Mouse (Mus musculus) kidney, embryonic 15.5 days (tissue): ENCODE data around the gene Elk3. TPM values are rescaled to one million over a fixed set of nuclear protein-coding genes. Genes with fewer than 3 reads are reported as not detected.

ENCODE experiments used
- ATAC-seq: fragments of 200-750 bp; cut with Nextera tagmentation; replicated peaks from 2 replicates; pipeline ENCODE4 v1.8.0; 2017; ENCODE audit warnings: moderate TSS enrichment; ENCODE audit not compliant: low FRiP score
- H3K27ac ChIP-seq: fragments of 300-500 bp; sonication (generic); 2 replicates; pipeline ENCODE4 v1.5.1; 2015; ENCODE audit warnings: mild to moderate bottlenecking, inconsistent platforms
- H3K27me3 ChIP-seq: fragments of 300-500 bp; sonication (generic); 2 replicates; pipeline ENCODE4 v1.6.1; 2015; ENCODE audit warnings: inconsistent platforms
- H3K36me3 ChIP-seq: fragments of 300-500 bp; sonication (generic); 2 replicates; pipeline ENCODE4 v1.6.1; 2015; ENCODE audit warnings: inconsistent platforms
- H3K4me1 ChIP-seq: fragments of 300-500 bp; sonication (generic); 2 replicates; pipeline ENCODE4 v1.6.1; 2015; ENCODE audit warnings: inconsistent platforms
- H3K4me2 ChIP-seq: fragments of 300-500 bp; sonication (generic); 2 replicates; pipeline ENCODE4 v1.6.1; 2015; ENCODE audit warnings: moderate library complexity, mild to moderate bottlenecking, inconsistent platforms
- H3K4me3 ChIP-seq: fragments of 300-500 bp; sonication (generic); replicated peaks from 2 replicates; pipeline ENCODE4 v1.5.1; 2015; ENCODE audit warnings: mild to moderate bottlenecking, inconsistent platforms
- H3K9ac ChIP-seq: fragments of 300-500 bp; sonication (generic); 2 replicates; pipeline ENCODE4 v1.6.1; 2015; ENCODE audit warnings: mild to moderate bottlenecking, inconsistent platforms
- H3K9me3 ChIP-seq: fragments of 300-500 bp; sonication (generic); replicated peaks from 2 replicates; pipeline ENCODE4 v1.6.1; 2016; ENCODE audit warnings: inconsistent platforms
- WGBS: fragments of 180-500 bp; shearing (Covaris S2); methylation state at CpG from one replicate; pipeline ENCODE4 v1.1.7; 2015; ENCODE audit warnings: mixed read lengths; 5-methylcytosine and 5-hydroxymethylcytosine counted together
- polyA plus RNA-seq: library from polyadenylated mRNA; unstranded; fragments of >200 nt; fragmentation: Nextera tagmentation; extraction: Ambion mirVana; gene quantifications from 2 replicates; pipeline ENCODE4 v1.2.1, GENCODE M21; 2015

Elk3 gene
- polyA plus RNA-seq, 1 experiment from 2014 or later: 41.9 TPM

GRCm38 (mm10) chr10:93246185-93246920, 64.6 kb downstream of the Elk3 start:
- peaks cover 33% of the 10 kb centered on the region for H3K4me1 ChIP-seq
- no peak overlapping the region for H3K27ac ChIP-seq
- H3K9me3 ChIP-seq: no peaks in the 10 kb centered on the region
- no peak overlapping the region for H3K4me2 ChIP-seq
- H3K4me3 ChIP-seq: no peak overlapping the region
- WGBS: 94% methylated on average over 7 of the region's 7 CpGs
- no peaks in the 10 kb centered on the region for H3K27me3 ChIP-seq
- peaks cover 44% of the 10 kb centered on the region for H3K36me3 ChIP-seq
- no peak overlapping the region for H3K9ac ChIP-seq
- no peak for ATAC-seq

GRCm38 (mm10) chr10:93244209-93244705, 66.7 kb downstream of the Elk3 start:
- WGBS: 75% methylated on average over 10 of the region's 10 CpGs
- ATAC-seq: no peak
- Histone ChIP-seq H3K27me3 (no peaks in the 10 kb centered on the region), H3K4me1 (peaks cover 30% of the 10 kb centered on the region), H3K4me3 (no peak overlapping the region), H3K9me3 (no peaks in the 10 kb centered on the region), H3K9ac (no peak overlapping the region), H3K36me3 (peaks cover 52% of the 10 kb centered on the region), H3K4me2 (no peak overlapping the region), H3K27ac (no peak overlapping the region)

- Histone ChIP-seq H3K36me3 (peaks cover 56% of the 10 kb centered on the region), H3K4me3 (no peak overlapping the region), H3K27ac (no peak overlapping the region), H3K27me3 (no peaks in the 10 kb centered on the region), H3K9ac (no peak overlapping the region), H3K4me1 (peaks cover 28% of the 10 kb centered on the region), H3K9me3 (no peaks in the 10 kb centered on the region), H3K4me2 (no peak overlapping the region)
- WGBS: 16% methylated on average over 5 of the region's 5 CpGs
- ATAC-seq: no peak
Measured at GRCm38 (mm10) chr10:93242861-93243260, 68.1 kb downstream of the Elk3 start.

GRCm38 (mm10) chr10:93242208-93242607, 68.7 kb downstream of the Elk3 start:
- 22% methylated on average over 3 of the region's 3 CpGs for WGBS
- H3K27me3 ChIP-seq: no peaks in the 10 kb centered on the region
- 0 out of 2 replicates have a peak overlapping the region, but pooled peaks have one; percentile 41 for H3K27ac ChIP-seq
- peaks cover 22% of the 10 kb centered on the region for H3K4me1 ChIP-seq
- no peak overlapping the region for H3K4me3 ChIP-seq
- H3K9me3 ChIP-seq: no peaks in the 10 kb centered on the region
- H3K4me2 ChIP-seq: no peak overlapping the region
- ATAC-seq: no peak
- no peak overlapping the region for H3K9ac ChIP-seq
- peaks cover 54% of the 10 kb centered on the region for H3K36me3 ChIP-seq

- no peak overlapping the region for H3K4me2 ChIP-seq
- H3K27ac ChIP-seq: no peak overlapping the region
- no peak overlapping the region for H3K9ac ChIP-seq
- no peak overlapping the region for H3K4me3 ChIP-seq
- H3K27me3 ChIP-seq: no peaks in the 10 kb centered on the region
- WGBS: 35% methylated on average over 9 of the region's 9 CpGs
- H3K9me3 ChIP-seq: no peaks in the 10 kb centered on the region
- 0 out of 2 replicates have a peak, but pooled peaks have one; percentile 18 for ATAC-seq
- H3K36me3 ChIP-seq: peaks cover 69% of the 10 kb centered on the region
- peaks cover 22% of the 10 kb centered on the region for H3K4me1 ChIP-seq
Measured at GRCm38 (mm10) chr10:93239201-93239806, 71.6 kb downstream of the Elk3 start.

- peaks cover 70% of the 10 kb centered on the region for H3K36me3 ChIP-seq
- peaks cover 3% of the 10 kb centered on the region; the same call in 1 of the 2 replicates for H3K4me1 ChIP-seq
- 90% methylated on average over 9 of the region's 9 CpGs for WGBS
- H3K4me2 ChIP-seq: no peak overlapping the region
- H3K9me3 ChIP-seq: no peaks in the 10 kb centered on the region
- no peak overlapping the region for H3K4me3 ChIP-seq
- no peak for ATAC-seq
- H3K9ac ChIP-seq: no peak overlapping the region
- no peaks in the 10 kb centered on the region for H3K27me3 ChIP-seq
- H3K27ac ChIP-seq: no peak overlapping the region
Measured at GRCm38 (mm10) chr10:93234692-93235091, 76.2 kb downstream of the Elk3 start.

GRCm38 (mm10) chr10:93233665-93234194, 77.2 kb downstream of the Elk3 start:
- Histone ChIP-seq H3K9ac (no peak overlapping the region), H3K4me1 (no peaks in the 10 kb centered on the region), H3K9me3 (no peaks in the 10 kb centered on the region), H3K36me3 (peaks cover 63% of the 10 kb centered on the region), H3K27me3 (no peaks in the 10 kb centered on the region), H3K27ac (no peak overlapping the region), H3K4me2 (no peak overlapping the region), H3K4me3 (no peak overlapping the region)
- no peak for ATAC-seq
- 85% methylated on average over 6 of the region's 6 CpGs for WGBS

GRCm38 (mm10) chr10:93231893-93232292, 79.0 kb downstream of the Elk3 start:
- H3K4me3 ChIP-seq: no peak overlapping the region
- no peak overlapping the region for H3K9ac ChIP-seq
- no peaks in the 10 kb centered on the region for H3K27me3 ChIP-seq
- H3K9me3 ChIP-seq: no peaks in the 10 kb centered on the region
- no peak overlapping the region for H3K4me2 ChIP-seq
- no peak for ATAC-seq
- WGBS: 90% methylated on average over 5 of the region's 5 CpGs
- H3K27ac ChIP-seq: no peak overlapping the region
- H3K36me3 ChIP-seq: peaks cover 55% of the 10 kb centered on the region
- H3K4me1 ChIP-seq: no peaks in the 10 kb centered on the region

- H3K4me1 ChIP-seq: no peaks in the 10 kb centered on the region
- H3K27ac ChIP-seq: no peak overlapping the region
- no peak overlapping the region for H3K9ac ChIP-seq
- no peaks in the 10 kb centered on the region for H3K27me3 ChIP-seq
- H3K4me2 ChIP-seq: no peak overlapping the region
- H3K36me3 ChIP-seq: peaks cover 58% of the 10 kb centered on the region
- H3K9me3 ChIP-seq: no peaks in the 10 kb centered on the region
- no peak for ATAC-seq
- no peak overlapping the region for H3K4me3 ChIP-seq
- WGBS: 90% methylated on average over 4 of the region's 4 CpGs
Measured at GRCm38 (mm10) chr10:93231490-93231889, 79.4 kb downstream of the Elk3 start.

GRCm38 (mm10) chr10:93228401-93229007, 82.4 kb downstream of the Elk3 start:
- ATAC-seq: no peak
- no peak overlapping the region for H3K27ac ChIP-seq
- WGBS: 84% methylated on average over 11 of the region's 11 CpGs

GRCm38 (mm10) chr10:93227921-93228320, 83.0 kb downstream of the Elk3 start:
- no peaks in the 10 kb centered on the region for H3K27me3 ChIP-seq
- no peaks in the 10 kb centered on the region for H3K4me1 ChIP-seq
- no peak overlapping the region for H3K9ac ChIP-seq
- H3K36me3 ChIP-seq: peaks cover 38% of the 10 kb centered on the region
- no peak overlapping the region for H3K4me2 ChIP-seq
- H3K27ac ChIP-seq: no peak overlapping the region
- H3K4me3 ChIP-seq: no peak overlapping the region
- no peak for ATAC-seq
- H3K9me3 ChIP-seq: no peaks in the 10 kb centered on the region
- WGBS: 69% methylated on average over 8 of the region's 8 CpGs

More at GRCm38 (mm10) chr10:93228401-93229007, 82.4 kb downstream of the Elk3 start:
- Histone ChIP-seq H3K36me3 (peaks cover 43% of the 10 kb centered on the region), H3K27me3 (no peaks in the 10 kb centered on the region), H3K4me2 (no peak overlapping the region), H3K4me3 (no peak overlapping the region), H3K9ac (no peak overlapping the region), H3K9me3 (no peaks in the 10 kb centered on the region), H3K4me1 (no peaks in the 10 kb centered on the region)

- 76% methylated on average over 6 of the region's 6 CpGs for WGBS
- Histone ChIP-seq H3K27me3 (no peaks in the 10 kb centered on the region), H3K4me3 (no peak overlapping the region), H3K9ac (no peak overlapping the region), H3K4me1 (no peaks in the 10 kb centered on the region), H3K9me3 (no peaks in the 10 kb centered on the region), H3K4me2 (no peak overlapping the region), H3K27ac (no peak overlapping the region), H3K36me3 (peaks cover 24% of the 10 kb centered on the region)
- no peak for ATAC-seq
Measured at GRCm38 (mm10) chr10:93225751-93226150, 85.2 kb downstream of the Elk3 start.
